Mouse (Mus musculus) spleen, postnatal 4 days (tissue): Measurements from ENCODE around the gene Gatm.

ENCODE experiments used
- DNase-seq, 2 experiments: peaks; one replicate each; pipeline ENCODE4 v3.0.0; 2022; ENCODE audit warnings: low spot score in 2 of 2

Gene Gatm

GRCm38 (mm10) chr2:122608820-122609219 is 2.3 kb downstream of the Gatm start:
- no peak for DNase-seq

- DNase-seq = no peak
These were observed 5.3 kb downstream of the Gatm start for GRCm38 (mm10) chr2:122605829-122606228.

- DNase-seq = no peak
These were observed 9.7 kb downstream of the Gatm start for GRCm38 (mm10) chr2:122601354-122601753.

GRCm38 (mm10) chr2:122599736-122600135 is 11.4 kb downstream of the Gatm start:
- no peak for DNase-seq

- DNase-seq = no peak
These were observed 15.6 kb downstream of the Gatm start for GRCm38 (mm10) chr2:122595461-122595860.

GRCm38 (mm10) chr2:122591213-122591612 is 19.9 kb downstream of the Gatm start:
- DNase-seq = no peak

- DNase-seq = no peak
These were observed 20.8 kb downstream of the Gatm start for GRCm38 (mm10) chr2:122590351-122590750.

- DNase-seq = no peak
These were observed 23.1 kb downstream of the Gatm start for GRCm38 (mm10) chr2:122587861-122588519.

GRCm38 (mm10) chr2:122586258-122586657 is 24.8 kb downstream of the Gatm start:
- DNase-seq = no peak

GRCm38 (mm10) chr2:122582324-122582723 is 28.8 kb downstream of the Gatm start:
- DNase-seq = no peak

GRCm38 (mm10) chr2:122581361-122582017 is 29.6 kb downstream of the Gatm start:
- peak in 1 of 2 experiments; percentile 43 for DNase-seq

GRCm38 (mm10) chr2:122580426-122580825 is 30.7 kb downstream of the Gatm start:
- DNase-seq = peak in 1 of 2 experiments; percentile 40

GRCm38 (mm10) chr2:122577316-122577715 is 33.8 kb downstream of the Gatm start:
- no peak for DNase-seq

- no peak for DNase-seq
These were observed 34.8 kb downstream of the Gatm start for GRCm38 (mm10) chr2:122576295-122576694.

- no peak for DNase-seq
These were observed 35.6 kb downstream of the Gatm start for GRCm38 (mm10) chr2:122575470-122575869.

- DNase-seq = no peak
These were observed 38.7 kb downstream of the Gatm start for GRCm38 (mm10) chr2:122572438-122572837.

GRCm38 (mm10) chr2:122571326-122571725 is 39.8 kb downstream of the Gatm start:
- DNase-seq = no peak

- no peak for DNase-seq
These were observed 40.7 kb downstream of the Gatm start for GRCm38 (mm10) chr2:122570430-122570829.

- DNase-seq = peak; percentile 40 to 76
These were observed 41.7 kb downstream of the Gatm start for GRCm38 (mm10) chr2:122569439-122569838.

- no peak for DNase-seq
These were observed 48.9 kb downstream of the Gatm start for GRCm38 (mm10) chr2:122562251-122562650.

GRCm38 (mm10) chr2:122561221-122561620 is 49.9 kb downstream of the Gatm start:
- DNase-seq = no peak

- DNase-seq = no peak
These were observed 52.8 kb downstream of the Gatm start for GRCm38 (mm10) chr2:122558317-122558716.
